Mouse (Mus musculus) kidney, embryonic 16.5 days (tissue): ENCODE results near the gene Trex2. TPM values are rescaled to one million over a fixed set of nuclear protein-coding genes. Genes with fewer than 3 reads are reported as not detected.
"Not testable (repeated sequence)": the region's sequence is repeated elsewhere in the genome, so short reads cannot be mapped to it uniquely, and the experiment has no call there.

Experiments
- ATAC-seq: fragments of 200-750 bp; cut with Nextera tagmentation; 2 replicates; pipeline ENCODE4 v1.8.0; 2017; ENCODE audit warnings: moderate TSS enrichment; ENCODE audit not compliant: low FRiP score, low TSS enrichment
- H3K27ac ChIP-seq: fragments of 300-500 bp; sonication (generic); 2 replicates; pipeline ENCODE4 v1.5.1; 2014; ENCODE audit warnings: low read length
- H3K27me3 ChIP-seq: fragments of 300-500 bp; sonication (generic); 2 replicates; pipeline ENCODE4 v1.6.1; 2014; ENCODE audit warnings: low read length, control low read depth, mixed read lengths; ENCODE audit not compliant: insufficient read depth
- H3K36me3 ChIP-seq: fragments of 300-500 bp; sonication (generic); 2 replicates; pipeline ENCODE4 v1.6.1; 2014; ENCODE audit warnings: low read length, control low read depth, mixed read lengths; ENCODE audit not compliant: insufficient read depth
- H3K4me1 ChIP-seq: fragments of 300-500 bp; sonication (generic); 2 replicates; pipeline ENCODE4 v1.6.1; 2014; ENCODE audit warnings: low read length, control low read depth, mixed read lengths; ENCODE audit not compliant: insufficient read depth
- H3K4me2 ChIP-seq: fragments of 300-500 bp; sonication (generic); replicated peaks from 2 replicates; pipeline ENCODE4 v1.6.1; 2014; ENCODE audit warnings: low read depth, low read length
- H3K4me3 ChIP-seq: fragments of 300-500 bp; sonication (generic); 2 replicates; pipeline ENCODE4 v1.5.1; 2014; ENCODE audit warnings: mild to moderate bottlenecking, low read length
- H3K9ac ChIP-seq: fragments of 300-500 bp; sonication (generic); replicated peaks from 2 replicates; pipeline ENCODE4 v1.6.1; 2014; ENCODE audit warnings: low read length
- H3K9me3 ChIP-seq: fragments of 300-500 bp; sonication (generic); 2 replicates; pipeline ENCODE4 v1.6.1; 2016; ENCODE audit warnings: low read length, control low read depth
- WGBS: fragments of 180-500 bp; shearing (Covaris S2); extraction: QIAGEN DNeasy Blood & Tissue Kit; methylation state at CpG from one replicate; pipeline ENCODE4 v1.1.7; 2014; 5-methylcytosine and 5-hydroxymethylcytosine counted together
- polyA plus RNA-seq: library from polyadenylated mRNA; unstranded; fragments of >200 nt; fragmentation: Nextera tagmentation; extraction: Ambion mirVana; gene quantifications from 2 replicates; pipeline ENCODE4 v1.2.1, GENCODE M21; 2015

The Trex2 gene
- polyA plus RNA-seq, 1 experiment from 2014 or later = not detected

DNA sequence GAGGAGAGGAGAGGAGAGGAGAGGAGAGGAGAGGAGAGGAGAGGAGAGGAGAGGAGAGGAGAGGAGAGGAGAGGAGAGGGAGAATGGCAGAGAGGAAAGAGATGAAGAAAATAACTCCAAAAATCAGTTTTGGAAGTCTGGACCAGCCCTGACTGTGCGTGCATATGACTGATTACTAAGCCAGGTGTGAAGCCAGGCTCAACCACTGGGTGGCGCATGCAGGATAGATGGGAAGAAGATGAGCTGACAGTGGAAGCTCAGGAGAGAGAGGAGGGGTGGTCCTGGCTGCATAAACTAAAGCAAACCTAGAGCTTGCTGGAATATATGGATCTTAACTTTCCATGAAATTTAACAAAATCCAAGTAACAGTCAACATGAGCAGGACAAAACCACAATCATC is 16.8 kb upstream of the Trex2 start:
- Histone ChIP-seq H3K36me3 (0 out of 2 replicates have a peak, but pooled peaks cover 3% of the 10 kb centered on the region), H3K4me3 (no peak overlapping the region), H3K4me1 (no peaks in the 10 kb centered on the region), H3K9me3 (no peaks in the 10 kb centered on the region), H3K9ac (no peak overlapping the region), H3K27ac (no peak overlapping the region), H3K4me2 (no peak overlapping the region), H3K27me3 (peaks cover 4% of the 10 kb centered on the region; the same call in 1 of the 2 replicates)
- WGBS = 20% methylated on average over 2 of the region's 2 CpGs
- no peak for ATAC-seq

DNA sequence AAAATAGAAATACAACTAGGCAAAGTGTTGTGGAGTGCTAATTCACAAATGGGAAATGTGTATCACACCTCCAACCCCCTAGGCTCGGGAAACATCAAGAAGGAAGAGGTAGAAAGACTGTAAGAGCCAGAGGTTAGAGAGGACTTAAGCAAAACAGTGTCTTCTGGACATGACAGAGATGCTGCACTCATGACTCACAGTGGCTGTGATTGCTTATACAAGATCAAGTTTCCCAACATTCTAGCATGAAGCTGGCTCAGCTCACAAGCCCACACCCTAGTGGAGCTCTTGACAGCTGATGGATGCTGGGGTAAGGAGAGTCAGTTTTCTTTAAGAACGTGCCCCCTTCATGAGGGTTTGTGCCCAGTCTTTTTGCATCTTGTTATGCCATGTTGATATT is 6.3 kb upstream of the Trex2 start:
- Histone ChIP-seq H3K27ac (no peak overlapping the region), H3K27me3 (0 out of 2 replicates have a peak, but pooled peaks cover 3% of the 10 kb centered on the region), H3K4me3 (no peak overlapping the region), H3K9ac (no peak overlapping the region), H3K4me1 (no peaks in the 10 kb centered on the region), H3K36me3 (0 out of 2 replicates have a peak, but pooled peaks cover 4% of the 10 kb centered on the region), H3K9me3 (no peaks in the 10 kb centered on the region), H3K4me2 (no peak overlapping the region)
- WGBS = 46% methylated on average over 2 of the region's 2 CpGs
- ATAC-seq = no peak

DNA sequence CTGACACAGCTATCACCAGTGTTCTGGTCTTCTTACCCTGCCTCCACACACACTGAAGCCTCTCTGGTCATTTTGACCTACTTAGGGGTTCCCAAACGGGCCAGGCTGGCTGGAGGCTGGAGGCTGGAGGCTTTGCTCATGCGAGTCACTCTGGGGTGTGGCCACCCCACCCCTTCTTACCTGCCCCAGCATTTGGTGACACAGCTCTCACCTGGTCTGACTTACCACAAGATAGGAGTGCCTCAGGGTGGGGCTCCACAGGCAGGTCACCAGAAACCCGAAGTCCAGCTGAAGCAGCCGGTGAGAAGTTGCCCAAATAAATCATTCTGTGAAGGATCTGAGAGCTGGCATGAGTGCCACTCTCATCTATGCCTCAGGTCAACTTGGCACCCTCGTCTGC is 2.3 kb downstream of the Trex2 start:
- no peaks in the 10 kb centered on the region for H3K4me1 ChIP-seq
- H3K27me3 ChIP-seq = 0 out of 2 replicates have a peak, but pooled peaks cover under 1% of the 10 kb centered on the region
- no peak overlapping the region for H3K9ac ChIP-seq
- H3K9me3 ChIP-seq = no peaks in the 10 kb centered on the region
- ATAC-seq = no peak
- H3K27ac ChIP-seq = no peak overlapping the region
- H3K4me2 ChIP-seq = no peak overlapping the region
- 0 out of 2 replicates have a peak, but pooled peaks cover 4% of the 10 kb centered on the region for H3K36me3 ChIP-seq
- 79% methylated on average over 5 of the region's 5 CpGs for WGBS
- no peak overlapping the region for H3K4me3 ChIP-seq

DNA sequence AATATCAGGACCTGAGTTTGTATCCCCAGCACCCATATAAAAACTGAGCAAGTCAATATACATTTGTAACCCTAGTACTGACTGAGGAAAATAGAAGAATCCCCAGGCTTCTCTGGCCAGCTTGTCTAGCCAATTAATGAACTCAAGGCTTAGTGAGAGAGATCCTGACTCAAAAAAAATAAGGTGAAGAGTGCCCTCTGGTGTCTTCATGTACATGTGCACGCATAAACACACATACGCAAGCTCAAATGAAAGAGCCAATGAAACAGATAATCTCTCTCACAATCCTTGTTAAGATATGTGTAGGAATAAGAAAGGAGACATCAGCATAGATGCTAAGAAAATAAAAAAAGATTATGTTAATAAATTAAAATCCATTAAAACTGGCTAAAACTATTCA is 5.1 kb downstream of the Trex2 start:
- 85% methylated on average over 2 of the region's 2 CpGs for WGBS
- Histone ChIP-seq H3K4me2 (no peak overlapping the region), H3K9ac (no peak overlapping the region), H3K4me1 (no peaks in the 10 kb centered on the region), H3K36me3 (no peaks in the 10 kb centered on the region), H3K9me3 (no peaks in the 10 kb centered on the region), H3K27ac (no peak overlapping the region), H3K27me3 (peaks cover 6% of the 10 kb centered on the region; the same call in 1 of the 2 replicates), H3K4me3 (no peak overlapping the region)
- no peak for ATAC-seq

DNA sequence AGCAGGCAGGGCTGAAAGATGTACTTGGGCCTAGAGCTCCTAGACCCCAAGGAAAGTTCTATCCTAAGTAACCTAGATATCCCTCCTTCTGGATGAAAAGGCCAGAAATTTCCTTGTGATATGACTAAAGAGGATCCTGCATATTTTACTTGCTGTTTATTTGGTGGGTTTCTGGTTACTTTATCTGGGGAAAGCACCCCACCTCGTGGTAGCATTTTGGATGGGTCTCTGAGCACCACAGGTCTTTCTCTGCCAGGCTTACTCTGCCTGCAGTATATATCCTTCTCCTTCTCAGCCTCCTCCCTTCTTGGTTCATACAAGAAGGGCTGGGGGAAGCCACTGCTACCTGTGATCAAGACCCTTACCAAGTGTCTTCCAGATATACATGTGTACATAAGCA is 22.4 kb downstream of the Trex2 start:
- Histone ChIP-seq H3K4me2 (no peak overlapping the region), H3K9ac (no peak overlapping the region), H3K36me3 (no peaks in the 10 kb centered on the region), H3K27ac (no peak overlapping the region), H3K4me3 (no peak overlapping the region), H3K4me1 (no peaks in the 10 kb centered on the region), H3K9me3 (no peaks in the 10 kb centered on the region; the same call in 1 of the 2 replicates), H3K27me3 (no peaks in the 10 kb centered on the region)
- 35% methylated on average over 1 of the region's 1 CpGs for WGBS
- no peak for ATAC-seq

DNA sequence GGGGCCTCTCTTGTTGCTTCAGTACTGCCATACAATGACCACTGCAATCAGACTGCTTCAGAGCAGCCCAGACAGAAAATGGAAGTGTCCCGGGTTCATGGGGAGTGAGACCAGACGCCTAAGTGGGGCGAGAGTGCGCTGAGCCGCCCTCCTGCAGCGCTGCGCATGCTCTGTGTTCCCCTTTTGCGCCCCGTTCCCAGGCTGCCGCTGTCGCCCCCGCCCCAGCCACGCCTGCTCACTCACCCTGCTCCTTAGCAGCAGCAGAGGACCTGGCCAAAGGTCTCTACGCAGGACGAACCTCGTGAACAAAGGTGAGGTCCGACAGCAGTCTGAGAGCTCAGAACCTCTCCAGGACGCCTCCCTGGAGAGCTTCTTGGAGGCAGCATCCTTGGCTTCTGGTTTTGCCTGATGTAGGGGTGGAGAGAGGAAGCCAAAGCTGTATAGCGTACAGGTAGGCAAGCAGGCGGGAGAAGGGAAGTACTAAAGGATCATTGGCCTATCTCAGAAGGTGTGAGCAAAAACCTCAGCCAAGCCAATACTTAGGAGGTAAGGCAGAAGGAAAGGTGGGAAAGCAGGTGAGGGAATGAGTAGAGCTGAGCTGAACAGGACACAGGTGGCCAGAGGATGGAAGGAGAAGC is 24.1 kb downstream of the Trex2 start, which contains the start of gene Zfp92:
Gene Zfp92 (plus strand): TSS at position 217 of the 638 bp plus-strand sequence.
- ATAC-seq = no peak
- 18% methylated on average over 20 of the region's 20 CpGs for WGBS
- H3K9ac ChIP-seq = no peak within 1 kb of the TSS
- H3K27ac ChIP-seq = no peak within 1 kb of the TSS
- no peaks in the 10 kb centered on the region for H3K4me1 ChIP-seq
- H3K36me3 ChIP-seq = no peaks in the 10 kb centered on the region
- H3K9me3 ChIP-seq = no peaks in the 10 kb centered on the region; the same call in 1 of the 2 replicates
- peak within 1 kb of the TSS; percentile 33 for H3K4me3 ChIP-seq
- no peaks in the 10 kb centered on the region for H3K27me3 ChIP-seq
- peak within 1 kb of the TSS; percentile 55 for H3K4me2 ChIP-seq

DNA sequence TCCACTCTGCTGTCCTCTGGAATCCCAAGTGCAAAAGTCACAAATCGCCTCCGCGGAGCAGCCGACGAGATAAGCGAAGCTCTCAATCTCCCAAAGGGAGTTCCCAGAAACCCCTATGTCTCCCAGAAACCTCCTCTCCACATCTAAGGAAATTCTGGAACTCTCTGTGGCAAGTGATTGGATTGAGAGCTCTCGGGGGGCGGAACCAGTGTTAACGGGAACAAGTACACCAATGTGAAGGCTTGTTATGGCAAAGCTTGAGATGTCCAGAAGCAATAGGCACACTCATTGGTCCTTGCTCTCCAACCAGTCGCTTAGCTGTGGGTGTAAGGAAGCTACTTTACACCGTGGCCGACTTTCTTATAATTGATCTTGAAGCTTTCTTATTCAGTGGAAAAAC is 33.5 kb downstream of the Trex2 start:
- Histone ChIP-seq H3K36me3 (no peaks in the 10 kb centered on the region), H3K27ac (no peak overlapping the region), H3K9me3 (no peaks in the 10 kb centered on the region), H3K9ac (no peak overlapping the region), H3K27me3 (peaks cover 2% of the 10 kb centered on the region; the same call in 1 of the 2 replicates), H3K4me3 (no peak overlapping the region), H3K4me2 (no peak overlapping the region), H3K4me1 (no peaks in the 10 kb centered on the region)
- 95% methylated on average over 12 of the region's 12 CpGs for WGBS
- no peak for ATAC-seq

DNA sequence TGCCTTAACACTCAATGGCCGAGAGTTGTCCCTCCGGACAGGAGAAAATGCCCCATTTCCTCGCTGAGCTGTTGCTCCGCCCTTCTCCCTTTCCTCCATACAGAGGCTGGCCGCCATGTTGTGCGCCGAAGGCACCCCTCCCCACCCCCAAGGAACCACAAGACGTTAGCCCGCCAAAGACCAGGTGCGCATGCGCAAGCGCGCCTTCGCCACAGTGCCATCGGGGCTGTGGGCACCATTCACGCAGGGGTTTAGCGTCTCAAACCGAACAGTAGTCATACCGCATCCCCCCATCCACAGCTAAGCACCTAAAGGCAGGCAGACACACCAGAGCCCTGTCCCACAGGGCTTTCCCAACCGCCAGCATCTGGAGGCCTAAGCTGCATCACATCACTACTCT is 34.2 kb downstream of the Trex2 start:
- H3K27me3 ChIP-seq = peaks cover 2% of the 10 kb centered on the region; the same call in 1 of the 2 replicates
- ATAC-seq = no peak
- H3K9ac ChIP-seq = no peak overlapping the region
- no peaks in the 10 kb centered on the region for H3K4me1 ChIP-seq
- no peak overlapping the region for H3K4me3 ChIP-seq
- no peaks in the 10 kb centered on the region for H3K9me3 ChIP-seq
- H3K36me3 ChIP-seq = no peaks in the 10 kb centered on the region
- no peak overlapping the region for H3K27ac ChIP-seq
- no peak overlapping the region for H3K4me2 ChIP-seq
- WGBS = 83% methylated on average over 20 of the region's 20 CpGs

DNA sequence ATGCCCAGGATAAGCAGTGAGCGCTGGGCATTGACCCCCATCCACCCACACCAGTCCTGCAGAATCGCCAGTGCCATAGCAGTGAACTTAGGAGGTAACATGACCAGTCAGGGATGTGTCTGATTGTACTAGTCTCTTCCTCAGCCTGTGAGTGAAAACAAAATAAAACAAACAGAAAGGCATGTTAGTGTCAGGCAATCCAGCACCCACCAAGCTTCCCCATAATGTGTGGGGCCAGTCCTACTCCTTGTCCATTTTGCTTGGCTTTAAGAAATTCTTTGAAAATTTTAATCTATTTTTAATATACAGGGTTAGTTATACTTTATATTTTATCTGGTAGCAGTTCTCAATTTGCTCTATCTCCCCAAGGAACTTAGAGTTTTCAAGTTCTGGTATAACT is 36.5 kb downstream of the Trex2 start, which contains the start of gene Gm18336:
Gene Gm18336 (minus strand): TSS at position 101 of the 400 bp plus-strand sequence.
- H3K27me3 ChIP-seq, H3K36me3 ChIP-seq, H3K4me1 ChIP-seq, H3K4me2 ChIP-seq, ATAC-seq, H3K9me3 ChIP-seq, H3K4me3 ChIP-seq, H3K9ac ChIP-seq, H3K27ac ChIP-seq: not testable (repeated sequence)
- 65% methylated on average over 2 of the region's 2 CpGs for WGBS

DNA sequence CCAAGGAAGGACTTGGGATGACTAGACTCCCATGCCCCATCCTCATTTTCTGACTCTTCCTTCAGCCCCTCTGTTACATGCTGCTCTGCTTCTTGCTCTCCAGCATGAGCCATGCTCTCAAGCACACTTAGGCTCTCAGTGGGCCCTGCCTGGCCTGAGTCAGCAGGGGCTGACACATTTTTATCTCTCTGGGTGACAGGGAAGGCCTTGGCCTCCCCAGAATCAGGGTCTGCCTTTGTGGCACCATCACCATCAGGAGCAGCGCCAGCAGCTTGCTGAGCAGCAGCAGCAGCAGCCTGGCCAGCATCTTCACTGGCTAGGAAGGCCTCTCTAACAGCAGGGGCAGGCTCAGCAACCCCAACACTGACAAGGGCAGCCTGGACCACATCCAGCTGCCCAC is 38.7 kb downstream of the Trex2 start:
- Histone ChIP-seq H3K27ac (no peak overlapping the region), H3K4me3 (no peak overlapping the region), H3K9me3 (no peaks in the 10 kb centered on the region), H3K4me2 (no peak overlapping the region), H3K4me1 (no peaks in the 10 kb centered on the region), H3K27me3 (peaks cover 6% of the 10 kb centered on the region; the same call in 1 of the 2 replicates), H3K9ac (no peak overlapping the region), H3K36me3 (no peaks in the 10 kb centered on the region)
- 100% methylated on average over 1 of the region's 1 CpGs for WGBS
- ATAC-seq = no peak
